Comparison of ENCODE assay signal across 25 mouse cellular contexts in the genomic region with DNA sequence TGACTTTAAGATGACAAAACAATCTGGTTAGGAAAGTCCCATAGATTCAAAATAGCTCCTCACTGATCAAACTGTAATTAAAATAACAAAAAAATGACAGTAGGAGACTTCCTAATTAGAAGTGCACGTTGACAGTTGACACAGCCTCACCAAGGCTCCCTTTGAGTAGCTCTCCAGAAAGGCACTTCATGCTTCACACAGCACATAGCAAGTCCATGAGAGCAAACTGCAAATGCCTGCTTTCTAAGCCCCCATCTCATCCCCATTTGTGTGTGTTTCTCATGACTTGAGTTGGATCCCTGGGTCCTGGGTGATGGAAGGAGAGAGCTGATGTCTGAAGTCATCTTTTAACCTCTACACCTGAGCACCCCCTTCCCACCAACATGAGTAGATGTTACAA.
"Had no signal": no experiment of that assay in that cellular context is flagged by ENCODE, and none has a peak within 500 bp of the region (broad histone marks: within the 10 kb centered on the region; RNA-seq: fewer than 3 reads in every experiment).

No protein-coding gene starts in this region.

- H3K4me3 ChIP-seq: heart, adult 2 months; heart, embryonic 13.5 days; heart, embryonic 15.5 days; hindbrain, embryonic 10.5 days; hindbrain, embryonic 12.5 days; intestine, embryonic 15.5 days; limb, embryonic 13.5 days; limb, embryonic 15.5 days; liver, embryonic 12.5 days had no signal

- H3K4me2 ChIP-seq: heart, embryonic 11.5 days; heart, embryonic 13.5 days; heart, embryonic 15.5 days; hindbrain, embryonic 12.5 days; hindbrain, embryonic 14.5 days; intestine, embryonic 15.5 days; limb, embryonic 13.5 days; limb, embryonic 15.5 days; liver, embryonic 12.5 days had no signal

- ATAC-seq: hindbrain, embryonic 16.5 days; inflammation-experienced regulatory T-cells, adult 6 months; intestine, embryonic 15.5 days; intestine, postnatal 0 days; liver, embryonic 12.5 days had no signal

- DNase-seq: gastrocnemius, postnatal 25 days; heart, adult 2 months; heart, postnatal 14 days; heart, postnatal 4 days; kidney, adult 18-20 months; kidney, adult 8-10 months; kidney, postnatal 10 days; layer of hippocampus, adult 9-11 months; layer of hippocampus, postnatal 36 days; left cerebral cortex, postnatal 4 days; lung, adult 18-20 months had no signal

- H3K27ac ChIP-seq: heart, adult 2 months; heart, embryonic 13.5 days; heart, embryonic 15.5 days; hindbrain, embryonic 10.5 days; hindbrain, embryonic 12.5 days; hindbrain, embryonic 14.5 days; intestine, embryonic 15.5 days; limb, embryonic 13.5 days; limb, embryonic 15.5 days; liver, embryonic 12.5 days; liver, embryonic 14.5 days had no signal

- H3K9me3 ChIP-seq: heart, embryonic 13.5 days; heart, embryonic 15.5 days; hindbrain, embryonic 10.5 days; hindbrain, embryonic 12.5 days; intestine, embryonic 15.5 days; limb, embryonic 13.5 days; limb, embryonic 15.5 days; liver, embryonic 12.5 days had no signal

- H3K36me3 ChIP-seq: hindbrain, embryonic 10.5 days; hindbrain, embryonic 12.5 days; intestine, embryonic 15.5 days; liver, embryonic 12.5 days had no signal

- H3K9ac ChIP-seq: heart, embryonic 13.5 days; heart, embryonic 15.5 days; hindbrain, embryonic 12.5 days; hindbrain, embryonic 14.5 days; intestine, embryonic 15.5 days; limb, embryonic 13.5 days; limb, embryonic 15.5 days; liver, embryonic 12.5 days; liver, embryonic 14.5 days had no signal

- H3K27me3 ChIP-seq: heart, embryonic 13.5 days; heart, embryonic 15.5 days; hindbrain, embryonic 12.5 days; intestine, embryonic 15.5 days; limb, embryonic 13.5 days; limb, embryonic 15.5 days; liver, embryonic 12.5 days had no signal
